Mouse (Mus musculus) urinary bladder, adult 2 months (tissue): ENCODE data around the gene Cd276. TPM values are rescaled to one million over a fixed set of nuclear protein-coding genes. Genes with fewer than 3 reads are reported as not detected.
"Not testable (repeated sequence)": the region's sequence is repeated elsewhere in the genome, so short reads cannot be mapped to it uniquely, and the experiment has no call there.

Source experiments
- DNase-seq: peaks from one replicate; pipeline ENCODE4 v3.0.0; 2022; ENCODE audit warnings: low spot score
- polyA plus RNA-seq: library from polyadenylated mRNA; depleted of rRNA; stranded (reverse); fragments of >200 nt; gene quantifications from 2 replicates; pipeline ENCODE4 v1.2.3, GENCODE M21; 2012; rRNA removed

Cd276 gene
- polyA plus RNA-seq: 9.3 and 11.2 TPM in 2 replicates

DNA sequence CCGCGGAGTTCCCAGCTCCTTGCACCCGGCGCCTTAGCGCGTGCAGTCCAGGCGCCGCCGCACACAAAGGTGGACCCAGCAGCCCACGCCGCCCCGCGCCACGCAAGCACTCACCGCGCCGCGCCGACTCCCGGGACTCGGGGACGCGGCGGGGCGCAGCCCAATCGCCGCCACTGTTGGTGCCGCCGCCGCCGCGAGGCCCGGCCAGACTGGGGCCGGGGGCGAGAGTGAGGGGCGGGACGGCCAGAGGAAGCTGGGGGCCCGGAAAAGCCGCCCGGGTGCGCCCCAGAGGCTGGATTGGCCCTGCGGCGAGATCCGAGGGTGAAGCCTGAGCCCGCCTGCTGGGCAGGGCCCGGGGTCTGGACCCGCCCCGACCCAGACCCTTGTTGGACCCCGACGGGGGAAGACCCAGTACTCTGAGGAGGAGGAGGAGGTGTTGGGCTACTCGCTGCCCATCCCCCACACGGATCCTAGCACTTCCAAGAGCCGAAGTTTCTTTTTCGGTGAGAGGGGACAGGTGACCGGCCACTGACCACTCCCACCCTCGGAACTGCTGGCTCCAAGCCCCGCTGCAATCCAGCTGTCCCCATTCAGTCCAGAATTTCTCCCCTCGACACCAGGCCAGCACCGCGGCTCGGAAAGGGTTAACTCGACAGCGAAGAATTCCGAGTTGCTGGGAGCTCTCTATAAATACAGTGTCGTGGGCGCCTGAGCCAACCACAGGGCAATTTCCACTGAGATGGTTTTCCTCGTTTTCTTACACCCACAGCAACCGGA is at the start of gene Cd276:
Gene Cd276 (minus strand): TSS at position 530 of the 777 bp plus-strand sequence.
- DNase-seq: peak; percentile 53

- no peak for DNase-seq
Measured at GRCm38 (mm10) chr9:58595313-58595712, 40.1 kb upstream of the Cd276 start.

DNA sequence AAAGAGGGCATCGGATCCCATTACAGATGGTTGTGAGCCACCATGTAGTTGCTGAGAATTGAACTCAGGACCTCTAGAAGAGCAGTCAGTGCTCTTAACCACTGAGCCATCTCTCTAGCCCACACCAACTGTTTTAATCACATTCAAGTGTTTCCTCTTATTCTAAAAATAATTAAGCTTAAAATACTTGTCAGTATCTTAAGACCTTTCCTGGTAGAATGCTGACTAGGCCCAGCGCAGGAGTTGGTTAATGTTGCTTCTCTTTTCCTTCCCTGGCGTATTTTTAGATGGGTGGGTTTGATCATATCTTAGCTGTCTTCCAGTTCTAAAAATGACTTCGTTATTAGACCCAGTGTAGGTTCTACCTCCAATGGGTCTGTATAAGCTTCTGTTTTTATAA is 33.4 kb upstream of the Cd276 start:
- DNase-seq: no peak

GRCm38 (mm10) chr9:58584323-58584722 is 29.1 kb upstream of the Cd276 start:
- no peak for DNase-seq

DNA sequence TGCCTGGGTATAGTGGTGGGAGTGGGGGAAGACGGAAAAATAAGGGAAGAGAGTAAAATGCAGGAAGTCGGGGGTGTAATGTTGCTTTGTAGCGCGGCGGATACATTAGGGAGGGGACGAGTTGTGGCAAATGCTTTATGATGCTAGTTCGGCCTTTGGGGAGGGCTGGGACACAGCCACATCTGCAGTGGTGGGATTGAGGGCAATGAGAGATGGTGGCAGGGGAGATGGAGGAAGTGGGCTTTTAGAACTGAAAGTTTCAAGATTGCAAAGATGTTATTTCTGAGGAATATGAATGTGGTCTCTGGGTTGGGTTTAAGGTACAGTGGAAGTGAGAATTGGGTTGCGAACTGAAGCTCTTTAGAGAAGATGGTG is 28.0 kb upstream of the Cd276 start:
- DNase-seq: no peak

DNA sequence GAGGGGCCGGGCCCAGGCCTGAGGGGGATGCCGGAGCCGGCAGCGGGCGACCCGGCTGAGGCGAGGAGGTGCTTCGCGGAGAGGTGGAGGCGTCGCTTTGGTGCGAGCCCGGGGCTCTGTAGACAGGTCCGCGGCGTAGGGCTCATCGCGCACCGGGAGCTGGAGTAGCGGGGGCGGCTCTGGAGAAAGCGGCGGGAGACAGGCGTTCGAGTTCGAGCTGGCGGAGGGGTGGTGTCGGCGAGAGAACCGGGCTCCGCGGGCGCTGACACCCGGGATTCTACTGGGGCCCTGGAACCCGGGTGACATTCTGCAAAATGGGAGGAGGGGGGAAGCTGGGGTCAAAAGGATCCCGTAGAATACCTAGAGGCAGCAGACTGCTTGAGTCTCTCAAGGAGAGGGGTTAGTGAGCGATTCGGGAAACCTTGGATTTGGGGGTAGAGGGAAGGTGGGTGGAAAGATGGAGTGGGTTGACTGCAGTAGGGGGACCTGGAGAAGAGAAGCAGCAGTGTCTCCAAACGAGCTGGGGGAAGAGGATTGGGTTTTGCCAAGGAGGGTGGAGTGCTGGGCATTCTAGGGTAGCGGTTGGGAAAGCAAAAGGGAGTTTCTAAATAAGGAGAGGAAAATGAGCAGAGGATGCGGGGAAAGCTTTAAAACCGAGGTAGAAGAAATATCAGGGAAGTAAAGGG is 27.5 kb upstream of the Cd276 start:
- no peak for DNase-seq

DNA sequence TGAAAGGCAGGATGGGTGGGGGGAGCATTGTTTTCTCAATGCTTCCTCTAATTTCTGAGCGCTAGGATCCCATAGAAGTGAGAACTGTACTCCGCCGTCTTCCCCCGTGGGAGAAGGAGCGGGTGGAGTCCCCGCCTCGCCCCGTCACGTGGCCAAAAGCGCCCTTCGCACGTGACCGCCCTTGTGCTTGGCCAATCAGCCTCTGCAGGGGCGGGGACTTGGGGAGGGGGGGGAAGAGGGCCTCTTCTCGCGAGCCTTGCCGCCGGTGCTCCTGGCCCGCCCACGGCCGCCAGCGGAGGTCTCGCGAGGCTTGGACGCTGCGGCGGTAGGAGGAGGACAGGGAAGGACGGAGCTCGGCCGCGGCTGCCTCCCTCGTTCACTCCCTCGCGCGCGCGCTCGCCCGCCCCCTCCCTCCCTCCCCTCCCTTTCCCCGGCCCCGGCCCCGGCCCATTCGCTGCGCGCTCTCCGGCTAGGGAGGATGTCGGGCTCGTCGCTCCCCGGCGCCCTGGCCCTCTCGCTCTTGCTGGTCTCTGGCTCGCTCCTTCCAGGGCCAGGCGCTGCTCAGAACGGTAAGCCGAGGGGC is 26.8 kb upstream of the Cd276 start, which contains the start of gene Nptn:
Gene Nptn (plus strand): TSS at position 283 of the 583 bp plus-strand sequence.
- DNase-seq: peak; percentile 89

DNA sequence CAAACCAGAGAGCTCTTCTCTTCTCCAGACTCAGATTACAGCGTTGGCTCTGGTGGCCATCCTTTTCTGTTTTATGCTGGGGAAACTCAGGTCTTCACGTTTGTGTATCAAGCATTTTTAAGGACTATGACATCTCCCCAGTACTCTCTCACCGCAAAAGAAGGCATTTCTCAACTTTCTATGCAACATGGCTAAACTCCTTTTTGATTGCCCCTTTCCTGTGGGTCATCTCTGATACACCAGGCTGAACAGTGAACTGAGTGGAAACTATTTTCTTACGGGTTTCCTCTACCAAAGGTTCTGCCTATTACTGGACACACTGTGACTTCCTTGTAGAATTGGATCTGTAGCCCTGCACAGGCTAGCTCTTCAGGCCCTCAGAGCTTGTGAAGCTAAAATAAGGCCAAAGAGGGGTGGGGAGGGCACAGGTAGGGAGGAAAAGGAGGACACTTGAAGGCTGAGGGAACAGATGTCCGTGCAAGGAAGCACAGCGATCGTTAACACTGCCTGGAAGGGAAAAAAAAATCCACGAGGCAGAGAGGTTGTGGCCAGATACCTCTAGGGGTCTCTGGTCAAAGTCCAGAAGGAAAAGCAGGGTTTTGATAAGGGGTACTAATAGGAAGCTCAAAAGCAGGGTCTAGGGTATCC is 26.2 kb upstream of the Cd276 start:
- DNase-seq: no peak

DNA sequence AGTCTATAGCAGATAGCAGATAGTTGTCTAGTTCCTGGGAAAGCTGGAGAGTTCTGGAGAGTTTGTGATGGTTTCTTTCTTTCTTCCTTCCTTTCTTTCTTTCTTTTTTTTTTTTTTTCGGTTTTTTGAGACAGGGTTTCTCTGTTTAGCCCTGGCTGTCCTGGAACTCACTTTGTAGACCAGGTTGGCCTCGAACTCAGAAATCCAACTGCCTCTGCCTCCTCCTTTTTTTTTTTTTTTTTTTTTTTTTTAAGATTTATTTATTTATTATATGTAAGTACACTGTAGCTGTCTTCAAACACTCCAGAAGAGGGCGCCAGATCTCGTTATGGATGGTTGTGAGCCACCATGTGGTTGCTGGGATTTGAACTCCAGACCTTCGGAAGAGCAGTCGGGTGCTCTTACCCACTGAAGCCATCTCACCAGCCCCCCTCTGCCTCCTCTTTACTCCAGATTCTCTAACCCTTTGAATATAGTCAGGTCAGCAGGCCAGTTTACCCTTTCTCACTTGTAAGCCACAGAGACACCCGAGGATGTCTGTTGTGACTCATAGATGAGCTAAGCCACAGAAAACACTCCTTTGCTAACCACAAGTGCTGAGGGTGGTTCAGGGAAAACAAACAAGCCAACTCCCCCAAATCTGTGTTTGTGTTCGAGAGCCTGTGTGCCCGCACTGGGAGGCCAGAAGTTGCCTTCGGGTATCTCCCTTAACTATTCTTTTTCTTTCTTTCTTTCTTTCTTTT is 25.4 kb upstream of the Cd276 start:
- not testable (repeated sequence) for DNase-seq

DNA sequence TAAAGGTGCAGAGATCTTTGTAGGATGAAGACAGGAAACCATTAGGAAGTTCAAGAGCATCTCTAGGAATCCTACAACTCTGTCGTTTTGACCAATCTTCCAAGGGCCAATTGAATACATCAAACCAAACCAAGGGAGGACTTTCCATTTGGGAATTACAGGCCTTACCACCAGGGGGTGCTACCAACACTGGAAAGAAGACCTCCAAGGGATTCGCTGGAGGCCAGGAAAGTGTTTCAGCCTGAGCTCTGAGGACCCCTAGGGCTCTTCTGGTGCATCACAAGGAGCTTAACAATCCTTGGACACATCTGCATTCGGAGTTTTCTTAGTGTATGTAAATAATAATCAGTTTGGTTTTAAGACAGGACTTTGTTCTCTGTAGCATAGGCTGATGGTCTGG is 23.4 kb upstream of the Cd276 start:
- DNase-seq: no peak

GRCm38 (mm10) chr9:58571001-58571400 is 15.8 kb upstream of the Cd276 start:
- DNase-seq: no peak

DNA sequence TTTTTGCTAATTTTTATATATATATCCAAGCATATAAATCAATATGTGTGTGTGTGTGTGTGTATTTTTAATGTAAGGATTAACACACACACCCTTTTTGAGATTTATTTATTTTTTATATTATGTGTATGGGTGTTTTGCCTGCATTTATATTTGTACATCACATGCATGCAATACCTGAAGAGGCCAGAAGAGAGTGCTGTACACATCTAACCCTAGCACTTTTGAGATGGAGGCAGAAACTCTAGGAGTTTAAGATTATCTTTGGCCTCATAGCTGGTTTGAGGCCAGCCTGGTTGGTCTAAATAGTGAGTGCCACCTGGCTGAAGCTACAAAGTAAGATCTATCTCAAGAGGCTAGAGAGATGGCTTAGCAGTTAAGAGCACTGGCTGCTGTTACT is 12.4 kb upstream of the Cd276 start:
- DNase-seq: no peak

GRCm38 (mm10) chr9:58565945-58566344 is 10.7 kb upstream of the Cd276 start:
- not testable (repeated sequence) for DNase-seq

DNA sequence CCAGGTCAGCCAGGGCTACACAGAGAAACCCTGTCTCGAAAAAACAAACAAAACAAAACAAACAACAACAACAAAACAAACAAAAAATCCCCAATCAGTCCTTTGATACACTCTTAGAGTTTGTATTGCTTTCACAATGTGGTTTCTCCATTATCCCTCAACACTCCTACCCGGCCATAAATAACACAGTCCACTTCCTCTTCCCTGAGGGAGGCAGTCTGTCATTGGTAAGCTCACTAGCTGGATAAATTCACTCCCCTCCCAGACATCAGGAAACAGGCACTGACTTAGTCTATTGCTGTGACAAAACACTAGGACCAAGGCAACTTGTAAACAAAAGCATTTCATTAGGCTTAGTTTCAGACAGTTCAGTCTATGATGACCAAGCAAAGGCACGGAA is 5.0 kb upstream of the Cd276 start:
- DNase-seq: no peak

DNA sequence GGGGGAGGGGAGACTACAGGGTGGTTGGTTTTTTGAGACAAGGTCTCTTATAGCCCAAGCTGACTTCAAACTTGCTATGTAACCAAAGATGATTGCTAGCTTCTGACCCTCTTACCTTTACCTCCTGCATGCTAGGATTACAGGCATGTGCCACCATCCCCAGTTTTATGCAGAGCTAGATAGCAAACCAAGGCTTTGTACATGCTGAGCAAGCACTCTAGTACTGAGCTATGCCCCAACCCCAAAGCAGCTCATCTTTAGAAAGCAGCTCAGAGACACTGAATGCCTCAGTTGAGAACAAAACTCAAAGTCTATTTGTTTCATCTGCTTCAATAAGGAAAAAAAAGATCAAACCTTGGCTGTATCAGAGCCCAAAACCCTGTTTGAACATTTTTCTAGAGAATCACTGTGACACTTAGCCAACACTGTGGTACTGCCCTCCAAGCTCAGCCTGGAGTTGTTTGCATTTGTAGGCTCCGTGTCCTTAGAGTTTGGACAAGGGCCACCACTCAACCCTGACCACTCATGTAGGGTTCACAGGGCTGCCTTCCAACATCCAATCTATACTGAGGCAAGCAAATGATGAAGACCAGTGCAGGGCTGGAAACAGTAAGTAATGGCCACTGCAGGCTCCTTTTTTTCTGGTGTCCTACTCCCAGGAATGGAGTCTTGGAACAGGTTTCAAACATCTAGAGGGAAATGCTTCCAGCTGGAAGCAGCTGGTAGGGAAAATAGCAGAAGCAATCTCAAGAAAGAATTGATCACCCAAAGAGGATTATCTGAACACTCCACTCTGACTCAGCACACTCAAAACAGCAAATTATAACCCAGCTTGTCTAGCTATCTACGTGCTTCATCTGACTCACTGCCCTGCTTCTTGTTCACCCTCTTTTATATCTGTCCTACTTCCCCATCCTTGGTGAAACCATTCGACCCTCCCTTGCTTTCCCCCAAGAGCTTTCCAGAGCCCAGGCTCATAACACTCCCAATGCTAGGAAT is 2.5 kb upstream of the Cd276 start:
- DNase-seq: no peak

- DNase-seq: no peak
Measured at GRCm38 (mm10) chr9:58556627-58557026, 1.4 kb upstream of the Cd276 start.

DNA sequence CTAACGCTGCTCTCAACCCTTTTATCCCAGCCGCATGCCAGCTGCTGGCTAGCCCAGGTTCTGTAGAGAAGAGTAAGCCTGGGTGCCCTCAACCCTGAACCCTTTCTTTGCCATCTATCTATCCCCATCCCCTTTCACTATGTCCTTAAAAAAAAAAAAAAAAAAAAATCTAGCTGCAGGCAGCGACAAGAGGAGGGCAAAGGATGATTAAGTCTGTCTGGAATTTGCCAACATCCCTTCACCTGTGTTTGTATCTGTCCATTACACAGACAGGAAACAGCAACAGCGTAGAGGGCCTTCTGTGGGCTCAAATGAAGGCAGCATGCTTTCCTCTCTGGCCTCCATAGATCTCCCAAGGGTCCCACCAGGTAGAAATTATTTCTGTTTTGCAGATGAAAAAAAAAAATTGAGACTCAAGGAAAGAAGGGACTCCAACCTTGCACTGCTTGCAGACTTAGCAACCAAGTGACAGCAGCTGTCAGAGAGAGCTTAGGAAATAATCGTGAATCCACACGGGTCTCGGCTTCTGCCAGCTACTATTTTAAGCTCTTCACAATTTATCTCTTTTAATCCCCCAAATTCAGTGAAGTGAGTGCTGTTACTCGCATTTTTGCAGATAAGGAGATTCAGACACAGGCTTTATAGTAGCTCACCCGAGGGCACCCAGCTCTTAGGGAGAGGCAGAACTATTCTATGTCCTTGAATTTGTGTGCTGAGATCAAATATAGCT is 613 bp upstream of the Cd276 start:
- no peak for DNase-seq

DNA sequence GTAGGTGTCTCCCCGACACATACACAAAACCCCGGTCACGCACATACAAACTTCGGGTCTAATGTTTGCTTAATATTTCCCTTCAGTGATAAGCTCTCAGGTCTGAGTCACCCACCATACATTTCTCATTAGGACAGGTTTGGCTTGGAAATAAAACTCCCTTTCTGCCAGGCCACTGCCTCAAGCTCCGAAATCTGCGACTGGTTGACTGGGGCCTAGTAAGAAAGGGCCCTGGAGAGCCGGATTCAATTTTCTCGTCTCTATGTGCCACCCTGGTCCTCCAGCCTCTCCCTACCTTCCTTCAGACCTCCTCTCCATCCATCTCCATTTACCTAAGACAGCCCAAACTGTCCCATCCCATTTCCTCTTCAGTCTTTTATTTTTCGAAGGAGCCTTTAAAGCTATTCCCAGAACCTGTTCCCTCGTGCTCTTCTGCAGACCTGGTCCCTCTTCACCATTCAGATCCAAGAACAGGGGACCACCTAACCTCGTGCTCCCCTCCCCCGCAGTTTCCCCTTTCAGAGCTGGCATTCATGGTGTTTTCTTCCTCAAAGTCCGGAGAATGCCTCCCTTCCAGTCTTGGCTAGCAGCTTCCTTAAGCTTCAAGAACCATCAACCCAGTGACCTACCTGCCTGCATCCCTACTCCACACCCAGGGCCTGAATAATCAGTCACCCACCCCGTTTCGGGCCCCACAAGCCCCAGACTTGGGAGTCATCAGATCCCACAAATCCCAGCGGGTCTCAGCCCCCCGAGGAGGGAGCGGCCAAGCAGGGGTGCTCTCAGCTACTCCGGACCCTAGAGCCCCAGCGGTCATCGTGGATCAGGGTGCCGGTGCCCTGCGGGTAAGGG is 955 bp downstream of the Cd276 start:
- DNase-seq: no peak

DNA sequence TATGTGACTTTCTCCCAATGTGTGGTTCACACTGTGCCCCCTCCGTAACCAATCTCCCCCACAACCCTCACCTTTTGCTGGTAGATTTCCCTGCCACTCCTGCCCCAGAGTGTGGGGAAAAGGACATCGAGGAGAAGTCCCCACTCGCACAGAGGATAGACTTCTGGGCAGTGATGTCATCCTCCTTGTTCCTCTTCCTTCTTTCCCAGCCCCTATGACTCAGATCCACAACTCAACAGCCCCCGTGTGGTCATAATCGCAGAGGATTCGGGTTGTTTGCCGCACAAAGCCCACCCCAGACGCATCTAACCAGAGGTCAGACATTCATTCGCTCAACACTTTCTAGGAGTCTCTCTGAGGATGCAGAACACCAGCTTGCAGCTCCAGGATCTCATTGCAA is 3.2 kb downstream of the Cd276 start:
- no peak for DNase-seq
